ENCODE assay signal across 10 mouse cellular contexts in genomic region chr1:106583245-106584241, GRCm38 (mm10).
DNase-seq lines count a peak whose midpoint lies in the region; ATAC-seq lines count a peak whose summit lies in the region.
"Had no signal": no experiment of that assay in that cellular context is flagged by ENCODE, and none has a peak within 500 bp of the region (broad histone marks: within the 10 kb centered on the region; RNA-seq: fewer than 3 reads in every experiment).

No protein-coding gene starts in this region.

- H3K4me3 ChIP-seq in kidney, embryonic 16.5 days (ENCODE audit: low read length): no peak overlapping the region
- H3K4me3 ChIP-seq in midbrain, embryonic 15.5 days: no peak overlapping the region
- no peak overlapping the region for H3K4me3 ChIP-seq in liver, embryonic 11.5 days (ENCODE audit: low read depth, low read length)
- H3K4me3 ChIP-seq: heart, embryonic 13.5 days; myocyte had no signal

- H3K9me3 ChIP-seq in kidney, embryonic 16.5 days (ENCODE audit: low read length): no peaks in the 10 kb centered on the region
- H3K9me3 ChIP-seq in midbrain, embryonic 15.5 days: no peaks in the 10 kb centered on the region
- no peaks in the 10 kb centered on the region for H3K9me3 ChIP-seq in liver, embryonic 11.5 days (ENCODE audit: control insufficient read depth, low read length)
- H3K9me3 ChIP-seq: heart, embryonic 13.5 days had no signal

- H3K27ac ChIP-seq in kidney, embryonic 16.5 days (ENCODE audit: low read length): peak overlapping the region; percentile 97
- peak overlapping the region; percentile 57 for H3K27ac ChIP-seq in midbrain, embryonic 15.5 days
- H3K27ac ChIP-seq in liver, embryonic 11.5 days (ENCODE audit: low read depth, low read length): no peak overlapping the region
- H3K27ac ChIP-seq: heart, embryonic 13.5 days had no signal

- 35% methylated on average over 14 of the region's 14 CpGs for WGBS in kidney, embryonic 16.5 days
- 29% methylated on average over 14 of the region's 14 CpGs for WGBS in midbrain, embryonic 15.5 days
- 65% methylated on average over 14 of the region's 14 CpGs for WGBS in liver, embryonic 11.5 days

- no peak overlapping the region; the same call in 1 of the 2 replicates for H3K4me2 ChIP-seq in kidney, embryonic 16.5 days (replicated peaks; ENCODE audit: low read depth, low read length)
- H3K4me2 ChIP-seq in midbrain, embryonic 15.5 days: no peak overlapping the region
- no peak overlapping the region for H3K4me2 ChIP-seq in liver, embryonic 11.5 days
- H3K4me2 ChIP-seq: heart, embryonic 13.5 days had no signal

- peak; percentile 28 for DNase-seq in kidney, adult 18-20 months
- DNase-seq in kidney, adult 11 months: no peak
- DNase-seq in gastrocnemius, postnatal 10 days: peak; percentile 36
- DNase-seq in thymus, postnatal 14 days: no peak
- DNase-seq in layer of hippocampus, postnatal 25 days (ENCODE audit: extremely low spot score in 1 of 2, low spot score in 1 of 2): no peak
- no peak for DNase-seq in liver, embryonic 11.5 days (ENCODE audit: low spot score)

- H3K36me3 ChIP-seq in kidney, embryonic 16.5 days (ENCODE audit: insufficient read depth, low read length): no peaks in the 10 kb centered on the region
- H3K36me3 ChIP-seq in midbrain, embryonic 15.5 days (replicated peaks): no peaks in the 10 kb centered on the region
- no peaks in the 10 kb centered on the region for H3K36me3 ChIP-seq in liver, embryonic 11.5 days (ENCODE audit: control insufficient read depth, insufficient read depth, low read length)
- H3K36me3 ChIP-seq: heart, embryonic 13.5 days had no signal

- H3K9ac ChIP-seq in kidney, embryonic 16.5 days (replicated peaks; ENCODE audit: low read length): 0 out of 2 replicates have a peak overlapping the region, but pooled peaks have one; percentile 27
- no peak overlapping the region for H3K9ac ChIP-seq in midbrain, embryonic 15.5 days
- no peak overlapping the region for H3K9ac ChIP-seq in liver, embryonic 11.5 days (ENCODE audit: low read depth, low read length)
- H3K9ac ChIP-seq: heart, embryonic 13.5 days had no signal

- peak; percentile 53 for ATAC-seq in kidney, embryonic 16.5 days (ENCODE audit: low FRiP score, low TSS enrichment)
- peak; percentile 68 for ATAC-seq in midbrain, embryonic 15.5 days (replicated peaks)
- no peak for ATAC-seq in liver, embryonic 11.5 days (replicated peaks; ENCODE audit: low FRiP score)

- peaks cover 43% of the 10 kb centered on the region for H3K4me1 ChIP-seq in kidney, embryonic 16.5 days (ENCODE audit: insufficient read depth, low read length)
- H3K4me1 ChIP-seq in midbrain, embryonic 15.5 days: 0 out of 2 replicates have a peak, but pooled peaks cover 10% of the 10 kb centered on the region
- H3K4me1 ChIP-seq in liver, embryonic 11.5 days (replicated peaks; ENCODE audit: control insufficient read depth, insufficient read depth, low read length): no peaks in the 10 kb centered on the region

- H3K27me3 ChIP-seq in kidney, embryonic 16.5 days (ENCODE audit: insufficient read depth, low read length): no peaks in the 10 kb centered on the region
- no peaks in the 10 kb centered on the region for H3K27me3 ChIP-seq in midbrain, embryonic 15.5 days (replicated peaks)
- H3K27me3 ChIP-seq in liver, embryonic 11.5 days (replicated peaks; ENCODE audit: control insufficient read depth, insufficient read depth, low read length): no peaks in the 10 kb centered on the region
- H3K27me3 ChIP-seq: heart, embryonic 13.5 days had no signal

Comparison
In these comparisons a context has a peak if more than half of its experiments do, and no peak if none do; other contexts are left out.
1. DNase-seq: peak in kidney, adult 18-20 months (single experiment) and gastrocnemius, postnatal 10 days (single experiment); none in kidney, adult 11 months (single experiment), thymus, postnatal 14 days (single experiment), layer of hippocampus, postnatal 25 days (0 of 2) and liver, embryonic 11.5 days (single experiment).